Mouse (Mus musculus): ENCODE data around the gene Celf2. TPM values are rescaled to one million over a fixed set of nuclear protein-coding genes. Genes with fewer than 3 reads are reported as not detected.

Gene Celf2
- total RNA-seq, 2 experiments from 2014 or later, result 53.7 to 61.2 TPM

- DNase-seq, result no peak
- intact Hi-C loops (cut with DNase I; ENCODE audit: low total_unique reads), result no loop called here
Measured at GRCm38 (mm10) chr2:7224346-7225071, 284.9 kb downstream of the Celf2 start.

- no peak for DNase-seq
- intact Hi-C loops (cut with DNase I; ENCODE audit: low total_unique reads), result no loop called here
Measured at GRCm38 (mm10) chr2:7223538-7223937, 285.8 kb downstream of the Celf2 start.

GRCm38 (mm10) chr2:7222886-7223285 lies 286.5 kb downstream of the Celf2 start:
- no peak for DNase-seq
- intact Hi-C loops (cut with DNase I; ENCODE audit: low total_unique reads), result no loop called here

- intact Hi-C loops (cut with DNase I; ENCODE audit: low total_unique reads), result no loop called here
- DNase-seq, result no peak
Measured at GRCm38 (mm10) chr2:7221856-7222255, 287.5 kb downstream of the Celf2 start.

- intact Hi-C loops (cut with DNase I; ENCODE audit: low total_unique reads), result no loop called here
- DNase-seq, result no peak
Measured at GRCm38 (mm10) chr2:7218101-7218500, 291.3 kb downstream of the Celf2 start.

GRCm38 (mm10) chr2:7207691-7208504 lies 301.5 kb downstream of the Celf2 start:
- intact Hi-C loops (cut with DNase I; ENCODE audit: low total_unique reads), result no loop called here
- no peak for DNase-seq

GRCm38 (mm10) chr2:7193413-7193812 lies 315.9 kb downstream of the Celf2 start:
- intact Hi-C loops (cut with DNase I; ENCODE audit: low total_unique reads), result no loop called here
- no peak for DNase-seq

GRCm38 (mm10) chr2:7179186-7179585 lies 330.2 kb downstream of the Celf2 start:
- no peak for DNase-seq
- intact Hi-C loops (cut with DNase I; ENCODE audit: low total_unique reads), result no loop called here

GRCm38 (mm10) chr2:7173271-7174064 lies 335.9 kb downstream of the Celf2 start:
- DNase-seq, result no peak
- intact Hi-C loops (cut with DNase I; ENCODE audit: low total_unique reads), result no loop called here

- no peak for DNase-seq
- intact Hi-C loops (cut with DNase I; ENCODE audit: low total_unique reads), result no loop called here
Measured at GRCm38 (mm10) chr2:7171087-7171696, 338.2 kb downstream of the Celf2 start.

- DNase-seq, result no peak
- intact Hi-C loops (cut with DNase I; ENCODE audit: low total_unique reads), result no loop called here
Measured at GRCm38 (mm10) chr2:7165786-7166185, 343.6 kb downstream of the Celf2 start.

GRCm38 (mm10) chr2:7160108-7160507 lies 349.3 kb downstream of the Celf2 start:
- intact Hi-C loops (cut with DNase I; ENCODE audit: low total_unique reads), result no loop called here
- no peak for DNase-seq

GRCm38 (mm10) chr2:7147303-7147702 lies 362.1 kb downstream of the Celf2 start:
- DNase-seq, result no peak
- intact Hi-C loops (cut with DNase I; ENCODE audit: low total_unique reads), result no loop called here

GRCm38 (mm10) chr2:7145541-7146043 lies 363.8 kb downstream of the Celf2 start:
- no peak for DNase-seq
- intact Hi-C loops (cut with DNase I; ENCODE audit: low total_unique reads), result no loop called here

GRCm38 (mm10) chr2:7144871-7145270 lies 364.5 kb downstream of the Celf2 start:
- no peak for DNase-seq
- intact Hi-C loops (cut with DNase I; ENCODE audit: low total_unique reads), result no loop called here

GRCm38 (mm10) chr2:7123366-7123765 lies 386.0 kb downstream of the Celf2 start:
- no peak for DNase-seq

GRCm38 (mm10) chr2:7115801-7116200 lies 393.6 kb downstream of the Celf2 start:
- intact Hi-C loops (cut with DNase I; ENCODE audit: low total_unique reads), result no loop called here
- no peak for DNase-seq

More at GRCm38 (mm10) chr2:7123366-7123765, 386.0 kb downstream of the Celf2 start:
- intact Hi-C loops (cut with DNase I; ENCODE audit: low total_unique reads), result no loop called here

- intact Hi-C loops (cut with DNase I; ENCODE audit: low total_unique reads), result no loop called here
Measured at GRCm38 (mm10) chr2:7115161-7115560, 394.2 kb downstream of the Celf2 start.

GRCm38 (mm10) chr2:7113738-7114137 lies 395.6 kb downstream of the Celf2 start:
- no peak for DNase-seq
- intact Hi-C loops (cut with DNase I; ENCODE audit: low total_unique reads), result no loop called here

More at GRCm38 (mm10) chr2:7115161-7115560, 394.2 kb downstream of the Celf2 start:
- DNase-seq, result no peak

Measured in gastrocnemius, postnatal 14 days (tissue).